Mouse (Mus musculus) testis, postnatal 10 days (tissue): ENCODE measurements around the gene Kiss1.

Experiments
- DNase-seq: peaks from one replicate; pipeline ENCODE4 v3.0.0; 2021; ENCODE audit warnings: low spot score

Gene Kiss1

GRCm38 (mm10) chr1:133321267-133321925, at the start of gene Kiss1:
TSS of gene Kiss1 (plus strand) at chr1:133321875.
- DNase-seq, result peak; percentile 69

DNA sequence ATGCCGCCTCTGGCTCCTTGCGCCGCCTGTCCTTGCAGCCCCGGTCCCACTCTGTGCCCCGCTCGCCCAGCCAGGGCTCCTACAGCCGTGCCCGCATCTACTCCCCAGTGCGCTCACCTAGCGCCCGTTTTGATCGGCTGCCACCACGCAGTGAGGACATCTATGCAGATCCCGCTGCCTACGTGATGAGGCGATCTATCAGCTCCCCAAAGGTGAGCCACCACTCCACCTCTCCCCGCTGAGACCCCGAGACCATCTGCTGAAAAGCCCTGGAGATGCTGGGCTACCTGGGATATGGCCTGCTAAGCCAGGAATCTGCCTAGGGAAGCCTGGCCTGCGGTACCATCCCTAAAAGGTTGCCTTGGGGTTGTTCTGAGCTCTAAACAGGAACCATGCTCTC, 47.5 kb upstream of the Kiss1 start:
- no peak for DNase-seq

DNA sequence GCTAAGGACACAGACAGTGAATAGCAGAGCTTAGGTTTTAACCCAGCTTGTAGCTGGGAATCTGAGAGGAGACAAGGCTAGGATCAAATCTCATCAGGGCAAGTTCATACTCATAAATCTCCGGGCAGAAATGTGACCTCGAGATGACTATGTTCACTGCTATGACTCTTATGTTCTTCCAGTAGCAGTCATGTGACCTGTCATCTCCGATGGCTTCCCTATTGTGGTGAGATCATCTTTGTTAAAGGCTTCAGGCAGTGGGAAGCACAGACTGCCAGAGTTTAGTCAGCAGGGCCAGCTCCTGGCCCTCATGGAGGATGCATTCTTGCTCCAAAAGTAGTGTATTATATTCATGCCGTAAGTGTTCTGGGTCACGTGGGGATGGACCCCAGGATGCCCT, 44.7 kb upstream of the Kiss1 start:
- DNase-seq, result no peak

GRCm38 (mm10) chr1:133278539-133278938, 43.1 kb upstream of the Kiss1 start:
- DNase-seq, result no peak

DNA sequence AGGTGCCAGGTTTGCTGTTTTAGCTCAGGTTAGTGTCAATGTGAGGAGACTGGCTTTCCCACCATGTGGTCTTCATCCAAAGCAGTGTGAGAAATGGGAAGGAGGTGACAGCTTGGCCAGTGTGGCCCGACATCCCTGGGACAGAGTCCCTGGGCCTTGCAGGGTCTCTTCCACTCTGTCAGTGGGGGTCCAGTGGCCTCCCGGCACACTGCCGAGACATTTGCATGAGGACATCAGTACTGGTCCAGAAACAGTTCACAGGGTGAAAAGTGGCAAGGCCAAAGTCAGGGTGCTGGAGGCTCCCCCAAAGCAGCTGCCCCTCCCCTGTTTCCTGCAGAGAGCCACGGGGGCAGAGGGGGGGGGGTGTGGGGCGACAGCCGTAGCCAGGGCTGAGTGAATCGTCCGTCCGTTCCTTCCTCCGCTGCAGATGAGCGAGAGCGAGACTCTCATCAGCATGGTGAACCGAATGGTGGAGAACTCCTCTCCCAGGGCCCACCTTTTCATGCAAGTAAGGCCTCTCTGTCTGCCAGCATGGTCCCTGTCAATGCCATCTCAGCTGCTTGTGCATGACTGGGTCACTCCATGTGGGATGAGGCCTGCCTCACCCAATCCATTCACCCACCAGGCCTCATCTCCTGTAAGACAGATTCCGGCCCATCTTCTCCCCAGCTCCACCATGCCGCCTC, 42.6 kb upstream of the Kiss1 start:
- DNase-seq, result no peak

DNA sequence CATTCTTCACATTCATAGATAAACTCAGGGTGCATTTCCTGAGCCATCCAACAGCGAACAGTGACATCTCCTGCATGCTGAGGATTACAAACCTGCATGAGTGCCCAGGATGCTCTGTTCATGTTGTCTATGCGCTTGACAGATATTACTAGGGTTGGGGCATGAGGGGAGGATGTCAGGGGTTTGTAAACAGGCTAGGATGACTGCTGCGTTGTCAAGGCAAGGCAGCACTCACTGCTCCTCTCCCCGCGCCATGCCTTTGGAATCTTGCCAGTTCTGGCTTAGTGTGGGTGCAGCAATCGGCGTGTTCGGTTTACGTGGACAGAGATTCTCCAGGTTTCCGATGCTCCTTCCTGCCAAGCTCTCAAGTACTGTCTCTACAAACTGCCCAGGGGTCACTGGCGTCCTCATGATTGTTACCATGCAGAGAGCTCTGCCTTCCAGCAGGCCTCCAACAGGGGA, 42.0 kb upstream of the Kiss1 start:
- DNase-seq, result no peak

DNA sequence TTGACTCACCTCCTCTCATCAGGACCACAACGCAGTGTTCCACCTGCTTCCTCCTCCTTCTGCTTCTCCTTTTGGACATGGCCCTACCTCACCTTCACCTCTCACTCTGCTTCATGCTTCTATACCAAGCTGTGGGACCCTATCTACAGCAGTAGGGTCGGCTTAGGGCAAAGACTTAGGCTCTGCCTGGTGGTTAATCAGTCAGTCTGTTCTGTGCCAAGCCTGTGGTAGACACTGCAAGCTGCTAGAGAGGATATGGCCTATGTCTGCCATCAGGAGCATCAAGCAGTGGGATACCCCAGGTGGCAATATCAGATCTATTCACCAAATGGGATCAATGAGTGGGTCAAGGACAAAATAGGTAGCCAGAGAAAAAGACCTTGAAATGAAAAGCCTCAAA, 41.1 kb upstream of the Kiss1 start:
- DNase-seq, result no peak

- no peak for DNase-seq
Observed at GRCm38 (mm10) chr1:133285907-133286306, 35.8 kb upstream of the Kiss1 start.

DNA sequence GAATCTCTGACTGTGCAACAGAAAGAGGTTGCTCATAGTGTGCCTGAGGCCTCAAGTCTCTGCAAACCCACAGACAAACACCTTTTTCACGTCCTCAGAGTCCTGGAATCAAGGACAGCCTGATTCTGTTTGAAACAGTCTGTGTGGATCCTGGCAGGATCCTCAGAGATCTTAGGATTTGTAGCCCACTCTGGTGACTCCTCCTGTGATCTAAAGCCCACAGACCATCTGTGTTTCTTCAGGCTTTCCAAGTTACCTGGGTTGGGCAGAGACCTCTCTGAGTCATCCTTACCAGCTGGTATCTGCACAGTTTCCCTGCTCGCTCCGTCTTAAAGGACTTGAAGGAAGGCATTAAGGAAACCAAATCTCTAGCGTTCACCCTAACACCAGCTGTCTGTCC, 34.6 kb upstream of the Kiss1 start:
- no peak for DNase-seq

DNA sequence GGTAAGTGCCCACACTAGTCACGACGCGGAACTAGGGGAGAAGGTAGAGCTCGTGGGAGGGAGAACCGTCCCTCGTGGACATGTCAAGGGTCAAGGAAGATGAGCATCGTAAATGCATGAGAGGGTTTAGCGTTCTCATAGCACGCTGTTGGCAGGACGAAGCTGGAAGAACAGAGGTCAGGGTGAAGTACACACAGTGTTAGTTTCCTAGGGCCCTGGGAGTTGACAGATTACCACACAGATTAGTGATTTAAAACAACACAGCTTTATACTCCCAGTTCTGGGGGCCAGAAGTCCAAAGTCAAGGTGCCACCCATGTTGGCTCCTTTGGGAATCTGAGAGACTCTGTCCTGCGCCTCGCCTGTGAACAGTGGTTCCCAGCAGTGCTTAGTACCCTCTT, 33.8 kb upstream of the Kiss1 start:
- DNase-seq, result no peak

DNA sequence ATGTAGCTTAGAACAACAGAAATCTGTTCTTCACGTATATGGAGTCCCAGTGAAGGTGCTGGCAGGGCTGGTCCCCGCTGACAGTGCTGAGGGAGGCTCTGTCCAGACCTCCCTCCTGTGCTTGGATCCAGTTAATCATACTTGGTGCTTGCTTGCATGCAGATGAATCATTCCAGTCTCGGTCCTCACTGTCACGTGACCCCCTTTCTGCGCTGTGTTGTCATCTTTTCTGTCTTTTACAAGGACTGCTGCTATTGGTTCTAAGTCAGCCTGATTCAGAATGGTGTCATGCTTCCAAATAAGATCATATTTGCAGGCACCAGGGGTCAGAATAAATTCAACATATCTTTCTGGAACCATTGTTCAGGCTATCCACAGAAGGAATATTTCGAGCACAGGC, 29.8 kb upstream of the Kiss1 start:
- no peak for DNase-seq

DNA sequence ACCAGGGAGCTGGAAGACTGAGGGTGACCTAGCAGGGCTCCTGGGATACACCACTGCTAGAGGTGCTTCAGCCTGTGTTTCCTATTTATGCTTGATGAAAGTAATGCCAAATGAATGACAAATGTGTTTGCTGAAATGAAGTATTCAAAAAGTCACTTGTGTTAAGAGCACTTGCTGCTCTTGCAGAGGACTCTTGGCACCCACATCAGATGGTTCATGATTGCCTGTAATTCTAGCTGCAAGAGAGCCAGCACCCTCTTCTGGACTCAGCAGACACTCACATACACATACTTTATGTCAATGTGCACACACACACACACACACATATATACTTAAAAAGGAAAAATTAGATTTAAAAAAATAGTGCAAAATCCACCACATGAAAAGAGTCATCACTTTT, 29.1 kb upstream of the Kiss1 start:
- DNase-seq, result no peak

GRCm38 (mm10) chr1:133296376-133296775, 25.3 kb upstream of the Kiss1 start:
- DNase-seq, result peak; percentile 66

DNA sequence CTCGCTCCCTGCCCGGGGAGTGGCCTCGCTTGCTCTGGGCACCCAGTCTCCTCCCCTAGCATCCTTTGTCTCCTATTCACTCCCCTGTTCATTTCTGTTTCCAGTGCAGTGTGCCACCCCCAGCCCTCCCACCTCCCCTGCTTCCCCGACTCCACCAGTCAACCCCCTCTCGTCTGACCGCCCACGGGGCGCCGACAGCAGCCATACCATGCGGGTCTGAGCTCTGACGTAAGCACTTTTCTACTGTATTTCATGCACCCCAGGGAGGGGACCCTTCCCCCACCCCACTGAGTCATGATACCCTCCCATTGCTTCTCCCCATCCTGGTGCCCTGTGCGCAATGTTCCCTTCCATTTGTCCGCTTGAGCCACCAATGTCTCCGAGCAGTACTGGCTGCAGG, 22.9 kb upstream of the Kiss1 start:
- DNase-seq, result no peak

- DNase-seq, result no peak
Observed at GRCm38 (mm10) chr1:133302540-133302939, 19.1 kb upstream of the Kiss1 start.

DNA sequence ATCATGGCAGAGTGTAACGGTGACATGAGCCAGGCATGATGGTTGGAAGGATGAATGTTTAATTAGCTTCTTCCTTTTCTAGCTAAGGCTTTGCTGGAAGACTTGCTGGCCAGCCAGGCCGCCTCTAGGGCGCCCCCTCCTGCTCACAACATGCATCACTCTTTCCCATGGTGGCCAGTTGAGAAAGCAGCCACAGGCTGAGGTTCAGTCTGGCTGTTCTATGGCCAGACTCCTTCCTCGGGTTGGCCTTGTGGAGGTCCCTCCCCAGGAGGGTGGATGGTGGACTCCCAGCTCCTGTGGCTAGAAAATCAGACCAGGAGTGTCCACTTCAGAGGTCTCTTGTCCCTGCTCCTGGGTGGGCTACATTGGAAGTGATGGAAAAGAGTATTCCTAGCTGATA, 14.8 kb upstream of the Kiss1 start:
- peak; percentile 90 for DNase-seq

DNA sequence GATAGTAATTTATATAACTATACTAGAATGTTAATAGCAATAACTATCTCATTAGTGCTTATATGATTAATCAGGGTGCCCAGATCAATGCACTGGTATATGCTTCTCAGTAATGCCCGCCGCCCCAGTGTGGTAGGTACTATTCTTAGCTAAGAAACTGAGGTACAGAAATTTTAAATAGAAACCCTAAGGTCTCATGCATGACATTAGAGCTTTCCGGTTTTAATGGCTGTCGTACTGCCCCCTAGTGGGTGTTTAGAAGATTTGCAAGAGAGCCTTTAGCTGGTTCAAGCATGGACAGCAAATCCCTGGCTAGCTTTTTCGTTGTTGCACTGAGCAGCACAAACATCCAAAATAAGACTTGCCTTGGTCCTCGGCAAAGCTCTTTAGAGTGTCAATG, 14.4 kb upstream of the Kiss1 start:
- DNase-seq, result no peak

DNA sequence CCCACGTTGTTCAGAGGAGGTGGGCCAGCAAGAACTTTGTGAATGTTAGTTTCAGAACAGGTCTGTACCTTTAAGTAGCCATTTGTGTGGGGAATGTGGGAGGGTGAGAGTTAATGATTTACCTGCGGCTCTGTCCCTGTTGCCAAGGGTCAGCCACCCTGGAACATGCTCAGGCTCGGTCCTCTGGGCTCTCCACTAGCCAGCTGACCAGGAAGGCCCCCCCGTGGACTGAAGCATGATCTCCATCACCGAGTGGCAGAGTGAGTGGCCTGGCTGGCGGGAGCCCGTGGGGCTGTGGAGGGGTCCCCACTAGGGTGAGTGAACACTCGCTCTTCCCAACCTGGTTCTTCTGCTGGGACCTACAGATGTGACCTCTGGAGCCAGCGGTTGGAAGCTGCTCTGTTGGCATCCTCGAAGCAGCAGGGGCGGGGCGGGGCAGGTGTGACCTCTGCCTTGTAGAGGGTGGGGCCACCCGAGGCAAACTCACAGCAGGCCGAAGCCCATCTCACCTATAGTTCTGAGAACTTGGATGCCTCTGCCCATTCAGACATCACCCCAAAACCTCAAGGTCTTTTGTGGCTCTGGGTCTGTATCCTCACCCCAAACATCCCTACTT, 11.9 kb upstream of the Kiss1 start, which contains the start of gene Golt1a:
Gene Golt1a, plus strand, starts transcription at position 149 of the 616 bp plus-strand sequence.
- no peak for DNase-seq

DNA sequence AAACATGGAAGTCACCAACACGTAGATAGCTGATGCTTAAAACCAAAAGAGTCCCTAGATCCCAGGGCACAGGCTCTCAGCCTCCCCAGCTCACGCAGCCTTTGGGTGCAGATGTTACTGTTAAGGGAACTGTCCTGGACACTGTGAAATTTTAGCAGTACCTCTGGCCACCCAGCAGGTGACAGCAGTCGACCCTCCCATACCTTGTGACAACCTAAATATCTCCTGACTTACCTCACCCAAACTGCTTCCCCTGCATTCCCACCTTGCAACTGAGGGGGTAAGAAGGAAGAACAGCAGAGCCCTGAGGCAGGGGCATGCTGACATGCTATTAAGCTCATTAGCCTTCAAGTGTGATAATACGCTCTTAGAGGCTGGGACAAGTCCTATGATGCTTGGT, 10.4 kb upstream of the Kiss1 start:
- DNase-seq, result no peak

DNA sequence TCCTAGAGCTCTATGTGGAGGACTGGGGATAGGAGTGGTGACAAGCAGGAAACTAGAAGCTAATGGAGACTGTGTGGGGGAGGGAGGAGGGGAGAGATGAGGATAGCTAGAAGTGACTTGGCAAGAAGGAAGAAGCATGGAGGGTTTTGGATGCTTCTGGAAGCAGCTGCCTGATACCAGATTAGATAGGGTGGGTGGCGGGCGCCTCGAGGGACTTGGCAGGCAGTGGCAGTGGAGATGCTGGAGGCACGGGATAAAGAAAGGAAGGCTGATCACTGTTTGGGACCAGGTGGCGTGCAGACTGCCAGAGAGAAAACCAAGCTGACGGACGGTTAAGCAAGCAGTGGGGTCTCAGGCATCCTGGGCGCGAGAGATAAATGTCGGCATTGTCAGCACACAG, 9.7 kb upstream of the Kiss1 start:
- no peak for DNase-seq

- peak; percentile 87 for DNase-seq
Observed at GRCm38 (mm10) chr1:133314364-133314763, 7.3 kb upstream of the Kiss1 start.

DNA sequence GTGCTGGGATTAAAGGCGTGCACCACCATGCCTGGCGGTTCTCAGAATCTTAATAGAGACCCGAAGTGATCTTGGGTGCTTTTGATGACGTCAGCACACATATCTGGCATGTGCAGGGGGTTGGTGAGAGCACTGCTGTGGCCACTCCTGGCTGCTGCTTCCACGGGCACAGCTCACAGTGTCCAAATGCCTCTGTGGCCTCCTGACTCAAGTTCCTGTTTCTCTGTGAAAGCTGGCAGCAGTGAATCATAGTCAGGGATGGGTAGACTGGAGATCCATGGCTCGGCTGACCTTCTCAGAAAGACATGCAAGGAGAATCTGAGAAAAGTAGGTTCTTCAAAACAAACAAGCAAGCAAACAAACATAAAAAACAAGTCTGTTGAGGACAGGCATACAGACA, 5.9 kb upstream of the Kiss1 start:
- DNase-seq, result no peak

DNA sequence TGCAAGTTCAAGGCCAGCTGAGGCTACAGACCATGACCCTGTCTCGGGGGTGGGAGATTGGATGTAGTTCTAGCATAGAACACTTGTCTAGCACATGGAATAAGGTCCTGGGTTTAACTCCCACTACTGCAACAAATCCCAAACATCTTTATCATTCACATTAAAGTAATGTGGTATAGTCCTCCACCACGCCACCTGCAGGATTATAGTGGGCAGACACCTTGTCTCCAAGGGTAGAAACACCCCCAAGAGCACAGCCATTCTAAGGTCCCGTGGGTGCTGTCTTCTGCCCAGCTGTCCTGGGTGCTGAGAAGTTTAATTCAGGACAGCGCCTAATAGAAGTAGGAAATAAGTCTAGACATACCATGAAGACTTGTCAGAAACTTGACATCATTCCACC, 5.1 kb upstream of the Kiss1 start:
- no peak for DNase-seq
